Mouse (Mus musculus): ENCODE results near the gene Ciapin1. TPM values are rescaled to one million over a fixed set of nuclear protein-coding genes. Genes with fewer than 3 reads are reported as not detected.

The Ciapin1 gene
- total RNA-seq, 1 experiment from 2014 or later: 24.1 TPM

DNA sequence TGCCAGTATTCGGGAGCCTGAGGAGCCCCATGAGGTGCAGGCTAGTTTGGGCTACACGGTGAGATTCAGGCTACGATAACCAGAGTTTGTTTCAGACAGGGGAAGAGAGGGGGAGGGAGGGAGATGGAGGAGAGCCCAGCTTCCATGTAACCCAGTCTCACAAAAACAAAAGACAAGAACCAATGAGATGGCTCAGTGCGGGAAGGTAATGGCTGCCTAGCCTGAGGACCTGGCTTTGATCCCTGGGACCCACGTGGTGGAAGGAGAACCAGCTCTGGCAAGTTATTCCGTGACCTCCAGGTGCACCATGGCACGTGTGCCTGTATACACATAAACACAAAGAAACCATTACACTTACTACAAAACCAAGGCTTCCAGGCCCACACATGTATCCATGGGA, 17.6 kb downstream of the Ciapin1 start:
- ATAC-seq (replicated peaks in 1 of 2; ENCODE audit: insufficient read depth in 1 of 2, low FRiP score in 2 of 2, low TSS enrichment in 1 of 2, low read depth in 1 of 2, poor library complexity in 2 of 2, severe bottlenecking in 2 of 2): no peak

DNA sequence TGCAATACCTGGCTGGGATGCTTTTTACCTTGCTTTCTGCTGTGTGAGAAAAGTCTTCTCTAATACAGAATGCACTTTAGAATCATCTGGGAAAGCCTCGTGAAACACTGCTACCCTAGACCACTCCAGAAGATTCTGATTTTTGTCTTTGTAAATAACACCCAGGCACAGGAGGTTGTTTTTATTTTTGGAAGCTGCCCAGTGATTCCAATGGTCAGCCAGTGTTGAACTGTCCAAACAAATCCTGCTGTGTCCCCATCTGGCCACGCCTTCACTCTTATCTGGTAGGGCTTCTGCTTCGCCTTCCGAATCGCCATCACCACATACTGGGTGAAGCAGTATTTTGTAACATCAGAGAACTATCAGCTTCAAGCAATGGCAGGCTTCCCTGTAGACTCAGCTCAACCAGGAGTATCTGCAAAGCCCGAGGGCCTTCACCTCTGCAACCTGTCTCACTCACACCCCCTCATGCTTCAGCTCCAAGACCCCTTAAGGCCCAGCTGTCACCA, 18.4 kb downstream of the Ciapin1 start:
- no peak for ATAC-seq (replicated peaks in 1 of 2; ENCODE audit: insufficient read depth in 1 of 2, low FRiP score in 2 of 2, low TSS enrichment in 1 of 2, low read depth in 1 of 2, poor library complexity in 2 of 2, severe bottlenecking in 2 of 2)

DNA sequence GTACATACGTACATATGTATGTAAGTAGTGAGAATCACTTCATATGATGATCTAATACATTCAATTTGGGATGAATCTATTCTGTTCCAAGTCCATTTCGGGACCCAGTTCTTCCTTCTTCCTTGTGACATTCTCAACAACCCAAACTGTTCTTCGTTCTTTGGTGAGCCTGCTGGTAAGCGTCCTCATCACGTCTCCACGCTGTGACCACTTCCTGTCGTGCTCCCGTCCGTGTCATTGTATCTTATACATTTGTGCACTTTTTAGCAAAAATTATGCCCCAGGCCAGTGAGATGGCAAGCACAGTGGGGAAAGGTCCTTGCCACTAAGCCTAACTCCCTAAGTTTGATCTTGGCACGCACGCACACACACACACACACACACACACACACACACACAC, 20.2 kb downstream of the Ciapin1 start:
- ATAC-seq (replicated peaks in 1 of 2; ENCODE audit: insufficient read depth in 1 of 2, low FRiP score in 2 of 2, low TSS enrichment in 1 of 2, low read depth in 1 of 2, poor library complexity in 2 of 2, severe bottlenecking in 2 of 2): no peak

DNA sequence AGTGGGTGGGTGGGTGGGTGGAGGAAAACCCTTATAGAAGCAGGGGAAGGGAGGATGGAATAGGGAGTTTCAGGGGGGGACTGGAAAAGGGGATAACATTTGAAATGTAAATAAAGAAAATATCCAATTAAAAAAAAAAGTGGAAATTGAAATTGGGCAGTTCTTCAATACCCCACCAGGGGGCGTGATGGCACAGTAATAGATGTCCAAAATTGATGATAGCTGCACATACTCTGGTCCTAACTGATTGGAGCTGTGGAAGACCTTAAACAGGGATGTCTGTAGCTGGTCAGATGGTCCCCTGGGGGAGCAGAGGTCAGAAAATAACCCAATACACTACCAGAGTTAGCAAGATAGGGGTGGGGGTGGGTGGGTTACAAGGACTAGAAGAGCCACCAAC, 23.6 kb downstream of the Ciapin1 start:
- 0 out of 4 replicates have a peak, but pooled peaks of 1 of the 2 experiments have one; percentile 9 for ATAC-seq (replicated peaks in 1 of 2; ENCODE audit: insufficient read depth in 1 of 2, low FRiP score in 2 of 2, low TSS enrichment in 1 of 2, low read depth in 1 of 2, poor library complexity in 2 of 2, severe bottlenecking in 2 of 2)

DNA sequence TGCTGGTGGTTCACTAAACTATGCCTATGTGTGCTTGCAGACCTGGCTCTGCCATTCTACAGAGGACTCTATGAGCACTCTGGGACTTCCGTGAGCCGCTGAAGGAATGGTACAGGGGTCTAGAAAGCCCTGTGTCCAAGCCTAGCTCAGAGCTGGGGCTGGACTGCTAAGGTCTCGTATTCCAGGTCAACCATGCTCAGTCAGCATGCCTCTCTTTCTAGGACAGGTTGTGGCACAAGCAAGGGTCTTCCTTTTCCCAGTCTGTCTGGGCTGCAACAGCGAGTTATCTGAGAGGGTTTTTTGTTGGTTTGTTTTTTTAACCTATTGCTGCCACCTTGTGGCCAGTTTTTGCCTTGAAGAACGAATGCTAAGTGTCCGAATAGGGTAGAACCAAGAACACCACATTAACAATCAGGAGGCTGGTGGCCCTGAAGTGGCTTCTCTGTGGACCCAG, 25.5 kb downstream of the Ciapin1 start:
- ATAC-seq (replicated peaks in 1 of 2; ENCODE audit: insufficient read depth in 1 of 2, low FRiP score in 2 of 2, low TSS enrichment in 1 of 2, low read depth in 1 of 2, poor library complexity in 2 of 2, severe bottlenecking in 2 of 2): peak; percentile 58 to 59

DNA sequence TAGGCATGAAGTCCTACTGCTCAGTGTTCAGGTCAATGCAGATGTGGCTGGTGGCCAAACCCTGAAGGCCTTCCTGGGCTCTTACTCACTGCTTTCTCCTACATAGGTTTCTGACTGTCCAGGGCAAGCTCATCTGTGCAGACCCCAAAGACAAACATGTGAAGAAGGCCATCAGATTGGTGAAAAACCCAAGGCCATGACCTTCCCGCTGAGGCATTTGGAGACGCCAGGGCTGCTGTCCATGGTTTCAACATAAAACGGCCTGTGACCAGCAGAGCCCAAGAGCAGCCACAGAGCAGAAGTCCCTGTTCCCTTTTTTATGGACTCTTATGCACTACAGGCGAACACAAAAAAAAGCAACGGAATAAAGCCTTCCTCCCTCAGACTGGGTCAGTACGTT, 26.5 kb downstream of the Ciapin1 start:
- peak in 1 of 2 experiments; percentile 29; a peak in 1 of 4 replicates for ATAC-seq (replicated peaks in 1 of 2; ENCODE audit: insufficient read depth in 1 of 2, low FRiP score in 2 of 2, low TSS enrichment in 1 of 2, low read depth in 1 of 2, poor library complexity in 2 of 2, severe bottlenecking in 2 of 2)

DNA sequence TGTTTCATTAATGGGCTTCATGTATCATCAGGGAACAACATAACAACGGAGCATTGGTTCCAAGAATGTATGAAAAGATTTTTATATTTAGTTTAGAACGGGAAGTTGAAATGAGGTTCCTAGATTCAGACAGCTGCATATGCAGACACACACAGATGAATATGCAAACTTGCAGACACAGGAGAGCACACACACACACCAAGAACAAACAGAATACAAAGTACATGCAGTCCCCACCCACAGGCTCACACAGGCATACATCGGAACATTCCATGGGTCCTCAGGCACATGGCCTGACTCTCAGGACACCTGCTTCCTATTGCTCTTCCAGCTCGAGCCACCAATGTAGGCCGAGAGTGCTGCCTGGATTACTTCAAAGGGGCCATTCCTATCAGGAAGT, 27.3 kb downstream of the Ciapin1 start:
- ATAC-seq (replicated peaks in 1 of 2; ENCODE audit: insufficient read depth in 1 of 2, low FRiP score in 2 of 2, low TSS enrichment in 1 of 2, low read depth in 1 of 2, poor library complexity in 2 of 2, severe bottlenecking in 2 of 2): no peak

DNA sequence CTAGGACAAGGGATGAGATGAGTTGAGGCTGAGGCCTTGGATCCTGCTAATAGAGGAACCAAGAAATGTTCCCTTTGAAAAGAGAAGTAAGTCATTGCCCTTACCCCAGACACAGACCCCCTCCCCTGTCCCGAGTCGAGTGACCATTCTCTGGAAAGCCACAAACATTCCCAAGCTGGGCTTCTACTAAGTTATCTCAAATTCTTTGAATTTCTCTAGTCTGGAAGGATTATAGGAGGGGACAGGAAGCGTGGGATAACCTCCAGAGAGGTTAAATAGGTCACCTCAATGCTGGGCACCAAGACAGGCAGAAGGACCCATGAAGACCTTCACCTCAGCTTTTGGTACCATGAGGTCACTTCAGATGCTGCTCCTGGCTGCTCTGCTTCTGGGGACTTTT, 28.0 kb downstream of the Ciapin1 start, which contains the start of gene Ccl17:
Ccl17 (plus strand) TSS at position 301 of the 400 bp plus-strand sequence.
- ATAC-seq (replicated peaks in 1 of 2; ENCODE audit: insufficient read depth in 1 of 2, low FRiP score in 2 of 2, low TSS enrichment in 1 of 2, low read depth in 1 of 2, poor library complexity in 2 of 2, severe bottlenecking in 2 of 2): no peak

DNA sequence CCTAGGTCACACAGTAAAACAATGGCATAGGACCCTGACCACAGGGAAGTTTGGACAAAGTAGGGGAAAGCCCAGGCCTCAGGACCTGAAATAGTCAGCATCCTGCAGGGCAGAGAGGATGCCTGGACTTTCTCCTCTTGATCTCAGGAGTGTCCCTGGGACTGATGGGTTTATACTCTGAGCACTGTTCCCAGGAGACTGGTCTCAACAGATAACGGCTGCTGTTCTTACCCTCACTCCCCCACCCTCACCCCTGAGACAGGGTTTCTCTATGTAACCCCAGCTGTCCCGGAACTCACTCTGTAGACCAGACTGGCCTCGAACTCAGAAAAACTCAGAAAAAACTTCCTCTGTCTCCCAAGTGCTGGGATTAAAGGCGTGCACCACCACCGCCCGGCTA, 29.8 kb downstream of the Ciapin1 start:
- no peak for ATAC-seq (replicated peaks in 1 of 2; ENCODE audit: insufficient read depth in 1 of 2, low FRiP score in 2 of 2, low TSS enrichment in 1 of 2, low read depth in 1 of 2, poor library complexity in 2 of 2, severe bottlenecking in 2 of 2)

DNA sequence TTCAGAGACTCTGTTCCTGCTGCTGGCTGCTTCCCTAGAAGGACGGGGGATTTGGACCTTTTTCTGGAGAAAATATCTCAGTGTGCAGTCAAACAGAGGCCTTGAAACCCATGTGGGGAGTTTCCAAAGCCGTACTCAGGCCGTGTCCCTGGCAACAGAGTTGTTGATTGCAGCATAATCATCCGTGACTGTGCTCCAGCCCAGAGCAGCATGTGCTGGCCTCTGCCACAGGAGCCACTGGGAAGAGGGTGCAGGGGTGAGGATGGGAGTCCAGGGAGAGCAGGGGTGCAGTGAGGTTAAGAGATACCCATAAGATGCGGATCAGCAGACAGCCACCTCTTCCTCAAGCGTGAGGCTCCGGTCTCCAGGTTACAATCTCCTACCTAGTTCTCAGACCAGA, 30.7 kb downstream of the Ciapin1 start:
- no peak for ATAC-seq (replicated peaks in 1 of 2; ENCODE audit: insufficient read depth in 1 of 2, low FRiP score in 2 of 2, low TSS enrichment in 1 of 2, low read depth in 1 of 2, poor library complexity in 2 of 2, severe bottlenecking in 2 of 2)

DNA sequence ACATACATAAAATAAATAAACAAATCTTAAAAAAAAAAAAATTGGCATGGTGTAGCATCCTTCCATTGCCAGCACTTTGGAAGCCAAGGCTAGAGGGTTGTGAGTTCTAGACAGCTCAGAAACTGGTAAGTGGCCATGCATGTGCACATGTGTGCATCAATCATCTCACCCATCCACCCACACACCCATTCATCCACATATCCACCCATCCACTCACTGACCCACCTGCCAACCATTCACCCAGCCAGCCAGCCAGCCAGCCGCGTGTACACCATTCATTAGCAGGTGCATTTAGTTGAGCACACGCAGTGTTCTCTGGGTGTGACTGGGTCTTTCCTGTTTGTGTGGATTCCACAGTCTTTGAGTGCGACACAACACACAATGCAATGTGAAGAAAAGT, 32.3 kb downstream of the Ciapin1 start:
- no peak for ATAC-seq (replicated peaks in 1 of 2; ENCODE audit: insufficient read depth in 1 of 2, low FRiP score in 2 of 2, low TSS enrichment in 1 of 2, low read depth in 1 of 2, poor library complexity in 2 of 2, severe bottlenecking in 2 of 2)

DNA sequence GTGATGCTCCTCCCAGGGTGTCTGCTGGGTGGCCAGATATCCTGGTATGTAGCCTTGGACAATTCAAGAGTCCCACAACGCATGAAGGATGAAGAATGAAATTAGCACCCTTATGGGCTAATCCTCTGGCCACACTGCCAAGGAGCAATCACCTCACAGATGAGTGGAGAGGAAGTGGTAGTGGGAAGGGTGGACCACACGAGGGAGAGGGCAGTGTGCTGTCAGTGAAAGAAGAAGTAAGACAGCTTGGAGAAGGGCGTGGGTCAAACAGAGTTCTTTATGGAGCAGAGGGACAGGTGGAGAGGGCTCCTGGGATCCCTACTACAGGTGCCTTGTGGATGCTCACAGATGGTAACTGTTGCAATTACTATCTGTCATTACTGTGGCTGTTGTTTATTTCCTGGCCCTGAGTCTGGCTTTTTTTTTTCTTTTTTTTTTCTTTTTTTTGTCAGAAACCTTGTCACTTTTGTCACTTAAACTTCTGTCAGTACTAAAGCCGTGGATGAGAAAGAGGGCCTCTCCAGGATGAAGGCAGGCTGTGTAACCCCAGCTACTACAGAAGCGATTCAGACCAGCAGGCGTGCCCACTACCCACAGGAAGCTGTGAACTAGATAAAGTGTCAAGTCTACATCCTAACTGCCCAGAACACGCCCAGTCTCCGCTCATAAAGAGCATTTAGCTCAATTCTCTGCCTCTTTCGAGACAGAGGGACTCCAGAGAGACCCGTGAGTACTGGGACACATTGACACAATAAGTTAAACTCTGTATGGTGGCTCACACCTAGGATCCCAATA, 33.4 kb downstream of the Ciapin1 start:
- ATAC-seq (replicated peaks in 1 of 2; ENCODE audit: insufficient read depth in 1 of 2, low FRiP score in 2 of 2, low TSS enrichment in 1 of 2, low read depth in 1 of 2, poor library complexity in 2 of 2, severe bottlenecking in 2 of 2): peak; percentile 35 to 37; a peak in 2 of 4 replicates

DNA sequence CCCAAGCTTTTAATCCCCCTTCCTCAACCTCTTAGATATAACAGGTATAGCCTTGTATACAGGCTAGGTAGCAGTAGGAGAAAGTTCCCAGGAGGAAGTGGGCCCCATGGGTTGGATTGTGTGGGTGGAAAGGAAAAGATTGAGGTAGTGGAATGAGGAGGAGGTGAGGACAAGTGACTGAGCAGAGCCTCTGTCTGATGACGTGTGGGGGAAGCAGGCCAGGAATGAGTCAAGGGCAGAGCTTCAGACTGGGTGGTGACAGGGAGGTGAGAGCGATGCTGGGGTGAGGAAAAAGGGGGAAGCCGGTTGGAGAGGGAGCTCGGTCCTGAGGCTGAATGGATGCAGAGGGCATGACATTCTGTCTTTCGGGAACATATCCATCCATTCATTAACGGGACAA, 34.6 kb downstream of the Ciapin1 start:
- ATAC-seq (replicated peaks in 1 of 2; ENCODE audit: insufficient read depth in 1 of 2, low FRiP score in 2 of 2, low TSS enrichment in 1 of 2, low read depth in 1 of 2, poor library complexity in 2 of 2, severe bottlenecking in 2 of 2): no peak

DNA sequence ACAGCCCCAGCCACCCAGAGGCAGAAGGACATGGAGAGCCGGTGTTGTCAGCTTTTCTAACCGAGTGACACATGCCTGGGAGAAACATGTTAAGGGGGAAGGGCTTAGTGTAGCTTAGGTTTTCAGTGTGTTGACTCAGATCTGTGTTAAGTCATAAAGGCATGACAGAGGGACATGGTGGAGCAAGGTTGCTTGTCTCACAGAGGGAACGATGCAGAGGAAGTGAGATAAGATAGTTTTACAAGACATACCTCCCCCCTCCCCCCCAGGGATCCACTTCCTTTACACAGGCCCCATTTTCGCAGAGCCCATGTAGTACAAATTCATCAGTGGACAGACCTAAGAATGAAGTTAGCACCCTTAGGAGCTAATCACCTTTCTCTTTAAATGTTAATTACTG, 35.8 kb downstream of the Ciapin1 start:
- ATAC-seq (replicated peaks in 1 of 2; ENCODE audit: insufficient read depth in 1 of 2, low FRiP score in 2 of 2, low TSS enrichment in 1 of 2, low read depth in 1 of 2, poor library complexity in 2 of 2, severe bottlenecking in 2 of 2): no peak

DNA sequence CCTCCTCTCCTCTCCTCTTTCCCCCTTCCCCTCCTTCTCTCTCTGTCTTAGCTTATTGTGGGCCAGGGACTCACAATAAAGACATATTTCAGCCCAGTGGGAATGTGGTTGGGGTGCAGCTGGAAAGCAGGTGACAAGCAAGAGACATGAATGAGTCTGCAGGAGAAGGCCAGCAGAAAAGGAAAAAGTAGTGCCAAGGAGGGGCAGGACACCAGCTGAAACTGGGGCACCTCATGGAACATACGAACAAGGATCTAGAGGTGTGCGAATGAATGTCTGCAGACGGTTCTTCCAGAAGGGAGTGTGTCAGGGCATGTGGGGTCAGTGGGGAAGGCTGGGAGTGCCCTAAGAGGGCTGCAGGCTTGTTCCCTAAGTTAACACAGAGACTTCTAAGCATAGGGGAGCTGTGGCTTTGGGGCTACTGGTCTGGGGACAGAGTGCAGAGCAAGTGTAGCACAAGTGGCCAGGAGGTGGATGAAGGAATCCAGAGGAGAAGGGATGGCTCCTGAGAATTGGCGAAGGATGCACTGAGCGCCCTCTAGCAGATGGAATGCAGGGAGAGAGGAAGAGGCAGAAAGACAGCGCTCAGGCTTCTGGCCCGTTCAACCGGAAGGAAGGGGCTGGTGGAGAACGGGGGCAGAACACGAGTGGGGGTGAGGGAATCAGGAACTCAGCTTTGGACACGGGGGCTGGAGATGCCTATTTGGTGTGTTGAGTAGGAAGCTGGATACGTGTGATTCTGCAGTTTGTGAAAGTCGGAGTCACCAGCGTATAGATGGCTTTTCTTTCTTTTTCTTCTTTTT, 36.7 kb downstream of the Ciapin1 start:
- ATAC-seq (replicated peaks in 1 of 2; ENCODE audit: insufficient read depth in 1 of 2, low FRiP score in 2 of 2, low TSS enrichment in 1 of 2, low read depth in 1 of 2, poor library complexity in 2 of 2, severe bottlenecking in 2 of 2): 0 out of 4 replicates have a peak, but pooled peaks have one; percentile 30 to 41

DNA sequence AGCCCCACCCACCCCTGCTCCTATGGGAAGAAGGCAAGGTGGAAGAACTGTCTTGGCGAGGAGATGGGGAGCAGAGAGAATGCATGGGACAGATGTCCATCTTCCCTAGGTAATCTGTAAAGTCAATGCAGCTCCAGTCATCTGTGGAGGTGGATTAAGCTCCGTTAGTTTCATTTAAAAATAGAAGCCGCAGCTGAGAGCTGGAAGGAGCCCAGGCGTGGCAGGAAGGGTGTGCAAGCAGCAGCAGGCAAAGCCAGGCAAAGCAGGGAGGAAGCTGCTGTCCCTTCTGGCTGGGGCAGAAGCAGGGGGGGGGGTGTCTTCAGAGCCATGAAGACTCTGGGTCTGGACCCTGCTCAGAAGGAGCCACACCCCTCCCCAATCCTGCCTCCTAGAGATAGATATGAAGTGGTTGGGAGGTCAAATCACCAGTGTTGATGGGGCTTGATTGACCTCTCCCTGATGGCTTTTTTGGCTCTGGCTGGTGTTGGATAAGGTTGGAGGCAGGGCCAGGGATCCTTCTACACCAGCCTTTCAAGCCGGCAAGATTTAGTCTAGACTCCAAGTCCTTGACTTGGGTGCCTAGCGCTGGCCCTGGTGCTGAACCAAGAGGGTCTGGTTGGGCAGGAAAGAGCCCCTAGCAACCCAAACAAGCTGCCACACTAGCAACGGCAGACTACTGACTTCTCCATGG, 37.7 kb downstream of the Ciapin1 start:
- ATAC-seq (replicated peaks in 1 of 2; ENCODE audit: insufficient read depth in 1 of 2, low FRiP score in 2 of 2, low TSS enrichment in 1 of 2, low read depth in 1 of 2, poor library complexity in 2 of 2, severe bottlenecking in 2 of 2): peak; percentile 60 to 69; a peak in 3 of 4 replicates

DNA sequence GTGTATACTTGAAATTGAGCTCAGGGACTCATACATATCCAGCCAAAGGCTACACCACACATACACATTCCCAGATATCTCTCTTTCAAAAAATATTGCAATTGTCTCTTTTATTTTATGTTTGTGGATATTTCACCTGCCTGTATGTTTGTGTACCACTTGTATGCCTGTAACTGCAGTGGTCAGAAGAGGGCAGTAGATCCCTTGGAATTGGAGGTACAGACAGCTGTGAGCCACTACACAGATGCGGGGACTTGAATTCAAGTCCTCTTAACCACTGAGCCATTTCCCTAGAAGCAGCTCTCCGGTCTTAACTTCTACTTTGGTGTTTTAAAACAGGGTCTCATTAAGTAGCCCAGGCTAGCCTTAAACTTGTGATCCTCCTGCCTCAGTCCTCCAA, 43.4 kb downstream of the Ciapin1 start:
- ATAC-seq (replicated peaks in 1 of 2; ENCODE audit: insufficient read depth in 1 of 2, low FRiP score in 2 of 2, low TSS enrichment in 1 of 2, low read depth in 1 of 2, poor library complexity in 2 of 2, severe bottlenecking in 2 of 2): no peak

DNA sequence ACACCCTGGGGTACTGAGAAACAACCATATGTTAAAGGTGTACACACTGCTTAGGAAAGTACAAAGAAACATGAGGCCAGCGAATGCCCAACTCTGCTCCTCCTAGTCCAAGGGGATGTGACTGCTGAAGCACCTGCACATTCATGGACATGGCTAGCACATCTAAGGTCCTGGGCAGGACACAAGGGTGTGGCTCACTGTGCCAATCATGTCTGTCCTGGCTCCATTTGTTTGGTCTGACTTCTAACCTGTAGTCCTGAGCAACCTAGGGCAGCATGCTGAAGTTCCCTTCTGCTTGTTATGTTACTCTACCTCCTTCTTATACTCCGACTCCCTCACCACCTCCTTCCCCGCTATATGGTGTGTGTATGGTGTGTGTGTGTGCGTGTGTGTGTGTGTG, 43.8 kb downstream of the Ciapin1 start:
- no peak for ATAC-seq (replicated peaks in 1 of 2; ENCODE audit: insufficient read depth in 1 of 2, low FRiP score in 2 of 2, low TSS enrichment in 1 of 2, low read depth in 1 of 2, poor library complexity in 2 of 2, severe bottlenecking in 2 of 2)
